Mouse (Mus musculus) heart, adult 2 months (tissue): ENCODE data around the gene Tcta. TPM values are rescaled to one million over a fixed set of nuclear protein-coding genes. Genes with fewer than 3 reads are reported as not detected.

Experiments used
- DNase-seq, 2 experiments: peaks; one replicate each; pipeline ENCODE4 v3.0.0; 2021
- H3K27ac ChIP-seq: fragments of 200-600 bp; 2 replicates; pipeline ENCODE4 v1.8.1; 2022
- H3K27me3 ChIP-seq: fragments of 200-500 bp; 2 replicates; pipeline ENCODE4 v1.6.1; 2012; ENCODE audit warnings: mild to moderate bottlenecking, low read length, inconsistent platforms, mixed read lengths; ENCODE audit not compliant: control insufficient read depth, insufficient read depth
- H3K36me3 ChIP-seq: fragments of 200-500 bp; 2 replicates; pipeline ENCODE4 v1.6.1; 2012; ENCODE audit warnings: low read length, inconsistent platforms; ENCODE audit not compliant: control insufficient read depth, insufficient read depth
- H3K4me1 ChIP-seq: fragments of 200-500 bp; 2 replicates; pipeline ENCODE4 v1.6.1; 2011; ENCODE audit warnings: low read length; ENCODE audit not compliant: control insufficient read depth, insufficient read depth
- H3K4me3 ChIP-seq: fragments of 200-600 bp; 2 replicates; pipeline ENCODE4 v1.8.1; 2022
- H3K79me2 ChIP-seq: fragments of 200-500 bp; replicated peaks from 2 replicates; pipeline ENCODE4 v1.6.1; 2012; ENCODE audit warnings: mild to moderate bottlenecking, inconsistent platforms, low read length, moderate library complexity, mixed read lengths; ENCODE audit not compliant: control insufficient read depth, insufficient read depth
- H3K9ac ChIP-seq: fragments of 200-500 bp; 2 replicates; pipeline ENCODE4 v1.6.1; 2012; ENCODE audit warnings: low read depth, mild to moderate bottlenecking, control low read depth, inconsistent platforms, low read length, mixed read lengths
- CTCF ChIP-seq: fragments of 200-600 bp; IDR thresholded peaks from 2 replicates; pipeline ENCODE4 v1.8.1; 2022; ENCODE audit warnings: antibody characterized with exemption, mild to moderate bottlenecking, moderate library complexity
- EP300 ChIP-seq: fragments of 200-500 bp; IDR thresholded peaks from 2 replicates; pipeline ENCODE4 v1.6.1; 2011; ENCODE audit warnings: low read depth, low read length, control low read depth; ENCODE audit not compliant: insufficient read depth
- POLR2A ChIP-seq: fragments of 200-500 bp; IDR thresholded peaks from 2 replicates; pipeline ENCODE4 v1.6.1; 2011; ENCODE audit warnings: mild to moderate bottlenecking, low read depth, low read length, control low read depth; ENCODE audit not compliant: insufficient read depth
- WGBS: fragments of 180-500 bp; shearing (Covaris S2); methylation state at CpG from one replicate; pipeline ENCODE4 v1.1.7; 2018; 5-methylcytosine and 5-hydroxymethylcytosine counted together
- intact Hi-C: fragments of 180-260 bp; cut with DNase I; formaldehyde crosslinking; loops from one replicate; pipeline ENCODE4 v1.15.1; 2025
- long read RNA-seq: library from polyadenylated mRNA; stranded (forward); transcript quantifications from one replicate; pipeline ENCODE4 v2.0.0, GENCODE M21; 2021
- polyA plus RNA-seq: library from polyadenylated mRNA; depleted of rRNA; stranded (reverse); fragments of >200 nt; gene quantifications from 2 replicates; pipeline ENCODE4 v1.2.3, GENCODE M21; 2012; rRNA removed
- total RNA-seq, 2 experiments: library from RNA; stranded (reverse); gene quantifications; 2 replicates each; pipeline ENCODE4 v1.2.3; 2021

The Tcta gene
- total RNA-seq (10 to 100 TPM; 50.5 to 52.8 TPM), polyA plus RNA-seq (64.8 and 82.4 TPM in 2 replicates)
- long read RNA-seq, transcript Tcta-202 (3 exons, 1,094 nt), result major isoform, 41 of 52 reads
- long read RNA-seq, transcript Tcta-201 (3 exons, 1,668 nt), result minor isoform, 6 of 52 reads
- long read RNA-seq, partial matches to known transcripts, result 2 of 52 reads
- long read RNA-seq, other reads (novel, unspliced or antisense), result 3 of 52 reads

DNA sequence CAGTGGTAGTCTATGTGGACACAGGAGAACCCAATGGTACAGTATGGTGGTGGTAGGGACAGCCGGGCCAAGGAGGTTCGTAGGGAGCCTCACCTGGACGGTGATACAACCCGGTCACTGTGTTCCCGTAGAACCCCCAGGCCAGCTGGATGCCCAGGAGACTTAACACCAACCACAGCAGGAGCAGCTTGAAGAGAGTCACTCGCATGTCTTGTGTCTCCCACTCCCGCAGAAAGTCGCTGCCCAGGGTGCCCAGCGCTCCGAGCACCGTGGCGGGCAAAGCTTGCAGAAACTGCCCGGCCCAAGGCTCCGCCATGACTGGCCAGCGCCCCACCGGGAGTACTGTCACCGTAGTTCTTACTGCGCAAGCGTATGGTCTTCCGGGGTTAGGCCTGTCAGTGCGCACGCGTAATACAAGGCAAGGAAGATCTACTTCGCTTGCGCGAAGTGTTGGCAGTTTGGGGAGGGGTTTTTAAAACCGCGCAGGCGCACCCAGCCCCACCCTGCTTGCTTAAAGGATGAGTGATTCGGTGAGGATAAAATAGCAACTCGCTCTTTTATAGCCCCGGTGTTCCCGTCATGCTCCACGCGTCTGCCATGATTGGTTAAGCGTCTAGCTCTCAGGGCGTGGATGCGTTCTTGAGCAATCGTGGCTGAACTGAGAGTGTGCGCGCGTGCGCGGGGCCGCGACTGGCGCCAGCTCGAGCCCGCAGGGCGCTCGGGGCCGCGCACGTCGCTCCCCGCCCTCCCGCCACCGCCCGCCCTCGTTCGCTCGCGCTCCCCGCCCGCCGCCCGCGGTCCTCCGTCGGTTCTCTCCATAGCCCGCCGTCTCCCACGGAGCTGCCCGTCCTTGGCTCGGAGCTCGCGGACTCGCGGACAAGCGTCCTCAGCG is at the start of gene Tcta, which contains the start of gene Rhoa:
Gene Tcta (minus strand): TSS at position 532 of the 892 bp plus-strand sequence.
Gene Rhoa (plus strand): TSS at position 501 of the 892 bp plus-strand sequence.
- DNase-seq, result peak; percentile 95 to 99
- H3K4me3 ChIP-seq, result peak within 1 kb of the TSS; percentile 100
- peak within 1 kb of the TSS; percentile 99 for H3K9ac ChIP-seq
- H3K36me3 ChIP-seq, result peaks cover 34% of the 10 kb centered on the region
- no peaks in the 10 kb centered on the region for H3K27me3 ChIP-seq
- intact Hi-C loops, result loop anchor here (1.0 to 2.0 kb wide), 2 partner anchors 15 to 41 kb away; partner anchors contain the start of genes Nicn1 and Usp4
- peak within 1 kb of the TSS; percentile 100 for H3K27ac ChIP-seq
- peaks cover 8% of the 10 kb centered on the region for H3K79me2 ChIP-seq
- under 1% methylated on average over 79 of the region's 81 CpGs for WGBS
- peaks cover 12% of the 10 kb centered on the region for H3K4me1 ChIP-seq
- TF ChIP-seq EP300 (no peak), POLR2A (peak; percentile 99; the same call in 1 of the 2 replicates), CTCF (no peak)

DNA sequence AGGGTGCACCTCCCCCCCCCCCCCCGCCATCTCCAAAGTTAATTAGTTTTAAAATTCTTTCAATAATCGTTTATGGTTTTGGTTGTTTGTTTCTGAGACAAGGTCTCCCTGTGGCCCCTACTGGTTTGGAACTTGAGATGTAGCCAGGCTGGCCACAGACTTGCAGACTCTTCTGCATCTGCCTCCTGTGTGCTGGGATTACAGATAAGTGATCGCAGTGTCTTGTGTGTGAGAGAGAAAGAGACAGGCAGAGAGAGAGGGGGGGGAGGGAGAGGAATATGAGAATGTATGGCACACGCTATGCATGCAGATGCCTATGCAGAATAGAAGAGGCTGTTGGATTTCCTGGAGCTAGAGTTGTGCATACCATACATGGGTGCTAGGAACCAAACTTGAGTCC is 43.8 kb upstream of the Tcta start:
- H3K9ac ChIP-seq, result no peak overlapping the region
- H3K4me1 ChIP-seq, result peaks cover 4% of the 10 kb centered on the region
- H3K4me3 ChIP-seq, result no peak overlapping the region
- H3K27ac ChIP-seq, result no peak overlapping the region
- H3K27me3 ChIP-seq, result no peaks in the 10 kb centered on the region
- TF ChIP-seq EP300 (no peak), POLR2A (no peak), CTCF (no peak)
- H3K79me2 ChIP-seq, result peaks cover 8% of the 10 kb centered on the region
- 89% methylated on average over 4 of the region's 4 CpGs for WGBS
- H3K36me3 ChIP-seq, result 0 out of 2 replicates have a peak, but pooled peaks cover 2% of the 10 kb centered on the region
- intact Hi-C loops, result no loop called here
- no peak for DNase-seq

GRCm38 (mm10) chr9:108348290-108348680 is 42.3 kb upstream of the Tcta start:
- whole genome bisulfite sequencing, result under 1% methylated on average over 14 of the region's 14 CpGs
- peak overlapping the region; percentile 92 for H3K27ac ChIP-seq
- H3K4me1 ChIP-seq, result peaks cover 4% of the 10 kb centered on the region
- no peaks in the 10 kb centered on the region for H3K27me3 ChIP-seq
- intact Hi-C loops, result no loop called here
- peak overlapping the region; percentile 98 for H3K4me3 ChIP-seq
- 0 out of 2 replicates have a peak, but pooled peaks cover 2% of the 10 kb centered on the region for H3K36me3 ChIP-seq
- no peak for DNase-seq
- H3K79me2 ChIP-seq, result peaks cover 8% of the 10 kb centered on the region
- TF ChIP-seq EP300 (no peak), CTCF (no peak), POLR2A (no peak)
- H3K9ac ChIP-seq, result peak overlapping the region; percentile 88

GRCm38 (mm10) chr9:108347540-108348289 is 41.8 kb upstream of the Tcta start, which contains the start of gene Usp4:
Usp4 (plus strand) TSS chr9:108347853.
- Histone ChIP-seq H3K9ac (peak within 1 kb of the TSS; percentile 88), H3K27me3 (no peaks in the 10 kb centered on the region), H3K4me1 (peaks cover 4% of the 10 kb centered on the region), H3K36me3 (0 out of 2 replicates have a peak, but pooled peaks cover 2% of the 10 kb centered on the region), H3K27ac (peak within 1 kb of the TSS; percentile 92), H3K79me2 (peaks cover 8% of the 10 kb centered on the region), H3K4me3 (peak within 1 kb of the TSS; percentile 98)
- TF ChIP-seq CTCF (peak; percentile 22; the same call in 1 of the 2 replicates), EP300 (0 out of 2 replicates have a peak, but pooled peaks have one; percentile 54), POLR2A (peak; percentile 85)
- DNase-seq, result peak; percentile 92 to 95
- intact Hi-C loops, result loop anchor here (1.0 kb wide), 2 partner anchors 8 to 41 kb away; partner anchors contain the start of genes Rhoa and Tcta
- under 1% methylated on average over 75 of the region's 75 CpGs for WGBS

- TF ChIP-seq EP300, result no peak
- no peak for TF ChIP-seq CTCF
- TF ChIP-seq POLR2A, result no peak
- Histone ChIP-seq H3K9ac (peak overlapping the region; percentile 80), H3K27me3 (no peaks in the 10 kb centered on the region), H3K27ac (peak overlapping the region; percentile 92), H3K79me2 (peaks cover 6% of the 10 kb centered on the region), H3K4me3 (peak overlapping the region; percentile 98), H3K4me1 (peaks cover 4% of the 10 kb centered on the region), H3K36me3 (0 out of 2 replicates have a peak, but pooled peaks cover 2% of the 10 kb centered on the region)
- no peak for DNase-seq
- intact Hi-C loops, result loop anchor here (1.0 kb wide), 2 partner anchors 8 to 41 kb away; partner anchors contain the start of genes Rhoa and Tcta
- WGBS, result 3% methylated on average over 11 of the region's 11 CpGs
Measured at GRCm38 (mm10) chr9:108347024-108347423, 41.1 kb upstream of the Tcta start.
